8 mouse cellular contexts compared by ENCODE assay signal in genomic region chr6:92091767-92092489, GRCm38 (mm10). TPM values are rescaled to one million over a fixed set of nuclear protein-coding genes. Genes with fewer than 3 reads are reported as not detected.
DNase-seq lines count a peak whose midpoint lies in the region; ATAC-seq and TF ChIP-seq lines count a peak whose summit lies in the region.

No protein-coding gene starts in this region.

- peak overlapping the region; percentile 94 for H3K9ac ChIP-seq in heart, embryonic 12.5 days
- H3K9ac ChIP-seq in kidney, postnatal 0 days (ENCODE audit: low read depth, low read length) = peak overlapping the region; percentile 100
- H3K9ac ChIP-seq in liver, embryonic 11.5 days (ENCODE audit: low read depth, low read length) = peak overlapping the region; percentile 98
- H3K9ac ChIP-seq in stomach, embryonic 14.5 days (replicated peaks; ENCODE audit: low read depth, low read length) = peak overlapping the region; percentile 97

- no peak for TF ChIP-seq CTCF in kidney, postnatal 0 days (IDR thresholded peaks at IDR 0.05; ENCODE audit: low read depth)

- H3K4me1 ChIP-seq in heart, embryonic 12.5 days (replicated peaks) = peaks cover 29% of the 10 kb centered on the region
- peaks cover 12% of the 10 kb centered on the region for H3K4me1 ChIP-seq in kidney, postnatal 0 days (replicated peaks; ENCODE audit: insufficient read depth, low read length)
- peaks cover 22% of the 10 kb centered on the region for H3K4me1 ChIP-seq in liver, embryonic 11.5 days (replicated peaks; ENCODE audit: control insufficient read depth, insufficient read depth, low read length)
- H3K4me1 ChIP-seq in stomach, embryonic 14.5 days (ENCODE audit: control insufficient read depth, insufficient read depth, low read length) = peaks cover 18% of the 10 kb centered on the region; the same call in 1 of the 2 replicates

- peak; percentile 96 for ATAC-seq in erythroid progenitor cell, adult 5-6 weeks (replicated peaks; ENCODE audit: low FRiP score, poor library complexity, severe bottlenecking)
- ATAC-seq in heart, embryonic 12.5 days (ENCODE audit: insufficient number of reproducible peaks, low FRiP score) = peak; percentile 99
- peak; percentile 98 for ATAC-seq in kidney, postnatal 0 days (replicated peaks; ENCODE audit: low FRiP score, low read depth)
- peak; percentile 98 for ATAC-seq in liver, embryonic 11.5 days (replicated peaks; ENCODE audit: low FRiP score)
- ATAC-seq in stomach, embryonic 14.5 days (ENCODE audit: insufficient number of reproducible peaks, insufficient read depth, low FRiP score, low read depth) = peak; percentile 99

- H3K27me3 ChIP-seq in heart, embryonic 12.5 days (replicated peaks) = no peaks in the 10 kb centered on the region
- H3K27me3 ChIP-seq in kidney, postnatal 0 days (ENCODE audit: insufficient read depth, low read length) = no peaks in the 10 kb centered on the region
- H3K27me3 ChIP-seq in liver, embryonic 11.5 days (replicated peaks; ENCODE audit: control insufficient read depth, insufficient read depth, low read length) = no peaks in the 10 kb centered on the region
- no peaks in the 10 kb centered on the region for H3K27me3 ChIP-seq in stomach, embryonic 14.5 days (ENCODE audit: control insufficient read depth, insufficient read depth, low read length)

- H3K36me3 ChIP-seq in heart, embryonic 12.5 days = no peaks in the 10 kb centered on the region; the same call in 1 of the 2 replicates
- H3K36me3 ChIP-seq in kidney, postnatal 0 days (ENCODE audit: insufficient read depth, low read length) = no peaks in the 10 kb centered on the region
- no peaks in the 10 kb centered on the region for H3K36me3 ChIP-seq in liver, embryonic 11.5 days (ENCODE audit: control insufficient read depth, insufficient read depth, low read length)
- no peaks in the 10 kb centered on the region for H3K36me3 ChIP-seq in stomach, embryonic 14.5 days (ENCODE audit: control insufficient read depth, insufficient read depth, low read length)

- peak overlapping the region; percentile 78 for H3K4me2 ChIP-seq in heart, embryonic 12.5 days
- peak overlapping the region; percentile 78 for H3K4me2 ChIP-seq in kidney, postnatal 0 days (ENCODE audit: low read length)
- H3K4me2 ChIP-seq in liver, embryonic 11.5 days = peak overlapping the region; percentile 66
- H3K4me2 ChIP-seq in stomach, embryonic 14.5 days (replicated peaks; ENCODE audit: low read depth, low read length) = peak overlapping the region; percentile 77

- WGBS in heart, embryonic 12.5 days = under 1% methylated on average over 49 of the region's 81 CpGs
- WGBS in kidney, postnatal 0 days = under 1% methylated on average over 61 of the region's 81 CpGs
- WGBS in liver, embryonic 11.5 days = 1% methylated on average over 69 of the region's 81 CpGs
- under 1% methylated on average over 56 of the region's 81 CpGs for WGBS in stomach, embryonic 14.5 days

- peak overlapping the region; percentile 98 for H3K27ac ChIP-seq in heart, embryonic 12.5 days (ENCODE audit: poor library complexity, severe bottlenecking)
- H3K27ac ChIP-seq in kidney, postnatal 0 days = peak overlapping the region; percentile 100
- peak overlapping the region; percentile 99 for H3K27ac ChIP-seq in liver, embryonic 11.5 days (ENCODE audit: low read depth, low read length)
- H3K27ac ChIP-seq in stomach, embryonic 14.5 days (ENCODE audit: low read length) = peak overlapping the region; percentile 100

- peak; percentile 99 for DNase-seq in CD4-positive helper T cell, adult 2 months (ENCODE audit: low read depth, low spot score)
- peak; percentile 92 for DNase-seq in brain, embryonic 18.5 days (ENCODE audit: low read depth, low spot score)
- peak; percentile 98 for DNase-seq in kidney, postnatal 0 days (ENCODE audit: low spot score)
- peak; percentile 100 for DNase-seq in liver, embryonic 11.5 days (ENCODE audit: low spot score)
- DNase-seq in naive thymus-derived CD4-positive, alpha-beta T cell, adult 2 months (ENCODE audit: low read depth) = peak; percentile 100

- no peaks in the 10 kb centered on the region for H3K9me3 ChIP-seq in heart, embryonic 12.5 days (replicated peaks)
- H3K9me3 ChIP-seq in kidney, postnatal 0 days (replicated peaks; ENCODE audit: low read length) = no peaks in the 10 kb centered on the region
- no peaks in the 10 kb centered on the region for H3K9me3 ChIP-seq in liver, embryonic 11.5 days (ENCODE audit: control insufficient read depth, low read length)
- H3K9me3 ChIP-seq in stomach, embryonic 14.5 days (ENCODE audit: control insufficient read depth, low read depth, low read length) = no peaks in the 10 kb centered on the region

- peak overlapping the region; percentile 77 for H3K4me3 ChIP-seq in heart, embryonic 12.5 days
- H3K4me3 ChIP-seq in kidney, postnatal 0 days (replicated peaks; ENCODE audit: low read depth, low read length) = peak overlapping the region; percentile 98
- peak overlapping the region; percentile 98 for H3K4me3 ChIP-seq in liver, embryonic 11.5 days (ENCODE audit: low read depth, low read length)
- H3K4me3 ChIP-seq in stomach, embryonic 14.5 days (ENCODE audit: low read depth, low read length) = peak overlapping the region; percentile 73

RNA-seq across cellular contexts. Expression of gene Nr2c2, which starts 0.7 kb away (rescaled TPM):
- 46.5 and 61.3 TPM in 2 replicates for total RNA-seq in erythroid progenitor cell, adult 5-6 weeks (2015; ENCODE audit: low replicate concordance)
- total RNA-seq in erythroid progenitor cell, adult 5-6 weeks (2017; ENCODE audit: low replicate concordance) = 63.6 and 72.8 TPM in 2 replicates
- 18.5 and 21.3 TPM in 2 replicates for polyA plus RNA-seq in heart, embryonic 12.5 days (2016; fragmentation: Nextera tagmentation; extraction: Ambion mirVana)
- polyA plus RNA-seq in kidney, postnatal 0 days (2015; fragmentation: Nextera tagmentation; extraction: Ambion mirVana) = 13.9 and 14.1 TPM in 2 replicates
- 14.8 and 17.8 TPM in 2 replicates for polyA plus RNA-seq in liver, embryonic 11.5 days (2014; fragmentation: Nextera tagmentation; extraction: Ambion mirVana)
- polyA plus RNA-seq in stomach, embryonic 14.5 days (2014; fragmentation: Nextera tagmentation; extraction: Ambion mirVana) = 25.5 and 31.1 TPM in 2 replicates

Comparison
In these comparisons a context has a peak if more than half of its experiments do, and no peak if none do; other contexts are left out.
1. Peak in every context shown above with its lines: DNase-seq, ATAC-seq, H3K4me3 ChIP-seq and H3K27ac ChIP-seq.